Mouse (Mus musculus): ENCODE measurements around the gene Slc25a51.
"Not testable (repeated sequence)": the region's sequence is repeated elsewhere in the genome, so short reads cannot be mapped to it uniquely, and the experiment has no call there.

Slc25a51 gene

GRCm38 (mm10) chr4:45393658-45394057 is 14.9 kb downstream of the Slc25a51 start:
- DNase-seq, result no peak

GRCm38 (mm10) chr4:45392994-45393393 is 15.6 kb downstream of the Slc25a51 start:
- no peak for DNase-seq

GRCm38 (mm10) chr4:45392572-45392971 is 16.0 kb downstream of the Slc25a51 start:
- DNase-seq, result no peak

- DNase-seq, result no peak
These were observed 16.5 kb downstream of the Slc25a51 start for GRCm38 (mm10) chr4:45392099-45392498.

GRCm38 (mm10) chr4:45387296-45387695 is 21.3 kb downstream of the Slc25a51 start:
- DNase-seq, result not testable (repeated sequence)

GRCm38 (mm10) chr4:45382133-45382532 is 26.4 kb downstream of the Slc25a51 start:
- DNase-seq, result not testable (repeated sequence)

- not testable (repeated sequence) for DNase-seq
These were observed 27.5 kb downstream of the Slc25a51 start for GRCm38 (mm10) chr4:45380903-45381580.

- no peak for DNase-seq
These were observed 32.0 kb downstream of the Slc25a51 start for GRCm38 (mm10) chr4:45376573-45376972.

- no peak for DNase-seq
These were observed 33.7 kb downstream of the Slc25a51 start for GRCm38 (mm10) chr4:45374879-45375278.

- no peak for DNase-seq
These were observed 37.3 kb downstream of the Slc25a51 start for GRCm38 (mm10) chr4:45371261-45371660.

- no peak for DNase-seq
These were observed 51.9 kb downstream of the Slc25a51 start for GRCm38 (mm10) chr4:45356653-45357052.
